Mouse (Mus musculus): Measurements from ENCODE around the gene Ttc25.

GRCm38 (mm10) chr11:100527458-100528374 lies 17.7 kb upstream of the Ttc25 start, which contains the start of gene Acly:
- TF ChIP-seq ZC3H11A (IDR thresholded peaks at IDR 0.05; ENCODE audit: borderline replicate concordance, low read depth, low read length) (no peak), MAFK (IDR thresholded peaks at IDR 0.05; ENCODE audit: insufficient read depth, low read depth, low read length) (no peak), CHD2 (IDR thresholded peaks at IDR 0.05; ENCODE audit: low read depth, low read length) (no peak), HCFC1 (IDR thresholded peaks at IDR 0.05; ENCODE audit: borderline replicate concordance, insufficient read depth, low read length) (peak; percentile 90), ZNF384 (IDR thresholded peaks at IDR 0.05; ENCODE audit: low read depth, low read length) (no peak)

Measured in ES-E14 (cell line).